Mouse (Mus musculus) embryonic facial prominence, embryonic 15.5 days (tissue): ENCODE results near the gene Ctc1. TPM values are rescaled to one million over a fixed set of nuclear protein-coding genes. Genes with fewer than 3 reads are reported as not detected.
A peak's percentile ranks its signal among the peaks of the same experiment; 100 is the strongest.
"Not testable (repeated sequence)": the region's sequence is repeated elsewhere in the genome, so short reads cannot be mapped to it uniquely, and the experiment has no call there.

Experiments used
- ATAC-seq: fragments of 200-750 bp; cut with Nextera tagmentation; 2 replicates; pipeline ENCODE4 v1.8.0; 2017; ENCODE audit warnings: low read depth, moderate TSS enrichment; ENCODE audit not compliant: insufficient number of reproducible peaks, low FRiP score, low TSS enrichment
- H3K27ac ChIP-seq: fragments of 300-500 bp; sonication (generic); replicated peaks from 2 replicates; pipeline ENCODE4 v1.5.1; 2015; ENCODE audit warnings: mild to moderate bottlenecking, inconsistent platforms
- H3K27me3 ChIP-seq: fragments of 300-500 bp; sonication (generic); 2 replicates; pipeline ENCODE4 v1.6.1; 2015; ENCODE audit warnings: inconsistent platforms
- H3K36me3 ChIP-seq: fragments of 300-500 bp; sonication (generic); 2 replicates; pipeline ENCODE4 v1.6.1; 2015; ENCODE audit warnings: mild to moderate bottlenecking, inconsistent platforms
- H3K4me1 ChIP-seq: fragments of 300-500 bp; sonication (generic); 2 replicates; pipeline ENCODE4 v1.6.1; 2015; ENCODE audit warnings: inconsistent platforms
- H3K4me2 ChIP-seq: fragments of 300-500 bp; sonication (generic); replicated peaks from 2 replicates; pipeline ENCODE4 v1.6.1; 2015; ENCODE audit warnings: mild to moderate bottlenecking, inconsistent platforms
- H3K4me3 ChIP-seq: fragments of 300-500 bp; sonication (generic); replicated peaks from 2 replicates; pipeline ENCODE4 v1.5.1; 2015; ENCODE audit warnings: mild to moderate bottlenecking, inconsistent platforms
- H3K9ac ChIP-seq: fragments of 300-500 bp; sonication (generic); 2 replicates; pipeline ENCODE4 v1.6.1; 2015; ENCODE audit warnings: inconsistent platforms
- H3K9me3 ChIP-seq: fragments of 300-500 bp; sonication (generic); replicated peaks from 2 replicates; pipeline ENCODE4 v1.6.1; 2016; ENCODE audit warnings: inconsistent platforms
- WGBS: fragments of 180-500 bp; shearing (Covaris S2); methylation state at CpG from one replicate; pipeline ENCODE4 v1.1.7; 2015; 5-methylcytosine and 5-hydroxymethylcytosine counted together
- polyA plus RNA-seq: library from polyadenylated mRNA; unstranded; fragments of >200 nt; fragmentation: Nextera tagmentation; extraction: Ambion mirVana; gene quantifications from 2 replicates; pipeline ENCODE4 v1.2.1, GENCODE M21; 2015

Gene Ctc1
- polyA plus RNA-seq, 1 experiment from 2014 or later = 53.5 TPM

DNA sequence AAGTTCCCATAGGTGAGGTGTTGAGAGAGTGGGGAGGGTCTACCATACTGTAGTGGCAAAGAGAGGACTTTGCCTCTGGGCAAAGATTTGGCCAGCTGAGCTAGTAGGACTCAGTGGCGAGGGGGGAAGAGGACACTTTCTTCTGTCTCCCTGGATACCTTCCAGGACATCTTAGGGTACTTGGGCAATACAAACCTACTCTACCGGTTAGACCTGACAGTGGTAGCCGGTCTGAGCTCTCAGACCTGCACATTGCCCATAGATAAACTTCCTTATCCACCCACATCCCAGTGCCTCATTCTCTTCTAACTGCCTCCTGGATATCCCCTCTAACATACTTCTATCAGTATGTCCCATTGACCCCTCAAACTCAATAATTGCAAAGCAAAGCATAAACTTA is 34.8 kb upstream of the Ctc1 start:
- H3K9me3 ChIP-seq = no peaks in the 10 kb centered on the region
- H3K4me1 ChIP-seq = no peaks in the 10 kb centered on the region
- no peak overlapping the region for H3K4me2 ChIP-seq
- H3K9ac ChIP-seq = no peak overlapping the region
- 0 out of 2 replicates have a peak overlapping the region, but pooled peaks have one; percentile 39 for H3K27ac ChIP-seq
- 69% methylated on average over 3 of the region's 3 CpGs for WGBS
- H3K36me3 ChIP-seq = 0 out of 2 replicates have a peak, but pooled peaks cover 3% of the 10 kb centered on the region
- ATAC-seq = no peak
- no peaks in the 10 kb centered on the region for H3K27me3 ChIP-seq
- no peak overlapping the region for H3K4me3 ChIP-seq

DNA sequence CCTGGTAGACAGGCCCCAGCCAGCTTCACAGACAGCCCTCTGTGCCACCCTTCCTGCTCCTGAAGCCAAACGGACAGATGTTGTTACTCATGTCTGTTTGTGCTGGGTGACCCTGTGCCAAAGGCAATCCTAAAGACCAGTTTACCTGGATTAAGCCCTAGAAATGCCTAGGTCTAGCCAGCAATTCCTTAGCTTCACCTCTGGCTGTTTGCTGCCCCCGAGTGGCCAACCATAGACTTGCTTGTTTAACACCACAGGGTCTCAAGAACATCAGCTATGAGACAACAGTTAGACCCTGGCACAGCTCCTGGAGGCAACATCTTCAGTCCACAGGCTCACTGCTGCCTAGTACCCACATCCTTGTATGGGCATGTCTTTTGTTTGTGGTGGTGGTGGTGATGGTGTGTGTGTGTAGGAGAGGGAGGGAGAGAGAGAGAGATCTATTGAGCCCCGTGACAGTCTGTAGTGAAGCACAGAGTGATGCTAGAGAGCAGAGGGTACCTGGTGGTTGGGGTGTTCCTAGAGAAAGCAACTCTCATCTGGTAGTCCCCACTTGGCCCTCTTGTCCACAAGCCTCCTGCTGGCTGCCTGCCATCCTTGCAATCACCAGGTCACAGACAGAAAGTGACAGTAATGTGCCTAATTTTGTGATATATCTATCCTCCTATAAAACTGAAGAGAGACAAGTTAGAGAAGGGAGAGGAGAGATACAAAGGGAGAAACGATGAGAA is 32.9 kb upstream of the Ctc1 start:
- H3K27me3 ChIP-seq = no peaks in the 10 kb centered on the region
- no peaks in the 10 kb centered on the region for H3K9me3 ChIP-seq
- H3K4me2 ChIP-seq = no peak overlapping the region
- H3K4me3 ChIP-seq = no peak overlapping the region
- peaks cover 14% of the 10 kb centered on the region for H3K36me3 ChIP-seq
- 0 out of 2 replicates have a peak overlapping the region, but pooled peaks have one; percentile 34 for H3K27ac ChIP-seq
- WGBS = 27% methylated on average over 4 of the region's 4 CpGs
- no peaks in the 10 kb centered on the region for H3K4me1 ChIP-seq
- ATAC-seq = peak; percentile 43; the same call in 1 of the 2 replicates
- H3K9ac ChIP-seq = no peak overlapping the region

GRCm38 (mm10) chr11:68987365-68987882 is 28.3 kb upstream of the Ctc1 start:
- 87% methylated on average over 11 of the region's 11 CpGs for WGBS
- H3K4me2 ChIP-seq = no peak overlapping the region
- H3K27ac ChIP-seq = no peak overlapping the region
- H3K27me3 ChIP-seq = no peaks in the 10 kb centered on the region
- no peak overlapping the region for H3K9ac ChIP-seq
- peaks cover 52% of the 10 kb centered on the region for H3K36me3 ChIP-seq
- no peaks in the 10 kb centered on the region for H3K9me3 ChIP-seq
- no peak overlapping the region for H3K4me3 ChIP-seq
- no peaks in the 10 kb centered on the region for H3K4me1 ChIP-seq
- no peak for ATAC-seq

- Histone ChIP-seq H3K4me2 (no peak overlapping the region), H3K9me3 (no peaks in the 10 kb centered on the region), H3K4me3 (no peak overlapping the region), H3K4me1 (no peaks in the 10 kb centered on the region), H3K27ac (no peak overlapping the region), H3K36me3 (peaks cover 61% of the 10 kb centered on the region), H3K9ac (no peak overlapping the region), H3K27me3 (no peaks in the 10 kb centered on the region)
- 86% methylated on average over 17 of the region's 17 CpGs for WGBS
- no peak for ATAC-seq
These were observed 27.4 kb upstream of the Ctc1 start for GRCm38 (mm10) chr11:68988341-68988740.

- Histone ChIP-seq H3K4me2 (no peak overlapping the region), H3K36me3 (peaks cover 86% of the 10 kb centered on the region), H3K27me3 (no peaks in the 10 kb centered on the region), H3K4me3 (no peak overlapping the region), H3K9ac (no peak overlapping the region), H3K9me3 (no peaks in the 10 kb centered on the region), H3K27ac (no peak overlapping the region), H3K4me1 (no peaks in the 10 kb centered on the region)
- 88% methylated on average over 7 of the region's 7 CpGs for WGBS
- no peak for ATAC-seq
These were observed 22.6 kb upstream of the Ctc1 start for GRCm38 (mm10) chr11:68993122-68993521.

GRCm38 (mm10) chr11:68994377-68994776 is 21.3 kb upstream of the Ctc1 start:
- H3K4me1 ChIP-seq = no peaks in the 10 kb centered on the region
- H3K9me3 ChIP-seq = no peaks in the 10 kb centered on the region
- 96% methylated on average over 3 of the region's 3 CpGs for WGBS
- H3K27me3 ChIP-seq = no peaks in the 10 kb centered on the region
- ATAC-seq = no peak
- no peak overlapping the region for H3K4me3 ChIP-seq
- no peak overlapping the region for H3K27ac ChIP-seq
- no peak overlapping the region for H3K9ac ChIP-seq
- no peak overlapping the region for H3K4me2 ChIP-seq
- peaks cover 92% of the 10 kb centered on the region for H3K36me3 ChIP-seq

DNA sequence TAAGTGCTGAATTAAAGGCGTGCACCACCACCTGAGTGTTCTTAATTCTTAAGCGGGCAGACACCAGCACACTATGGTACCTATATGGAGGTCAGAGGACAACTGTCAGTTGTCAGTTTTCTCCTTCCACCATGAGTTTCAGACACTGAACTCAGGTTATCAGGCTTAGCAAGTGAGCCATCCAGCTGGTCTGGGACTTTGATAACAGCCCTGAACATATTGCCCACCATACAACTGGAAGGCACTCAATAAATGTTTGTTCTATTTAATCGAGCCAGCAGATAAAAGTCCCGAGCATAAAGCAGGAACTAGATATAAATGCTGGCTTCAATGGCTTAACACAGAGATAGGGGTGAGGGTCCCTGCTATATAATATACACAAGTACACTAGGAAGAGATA is 18.6 kb upstream of the Ctc1 start:
- Histone ChIP-seq H3K27me3 (no peaks in the 10 kb centered on the region), H3K27ac (no peak overlapping the region), H3K36me3 (peaks cover 94% of the 10 kb centered on the region), H3K9ac (no peak overlapping the region), H3K9me3 (no peaks in the 10 kb centered on the region), H3K4me1 (no peaks in the 10 kb centered on the region), H3K4me3 (no peak overlapping the region), H3K4me2 (no peak overlapping the region)
- WGBS = 97% methylated on average over 4 of the region's 4 CpGs
- ATAC-seq = no peak

- H3K4me1 ChIP-seq, H3K9me3 ChIP-seq, ATAC-seq, H3K4me2 ChIP-seq, H3K27ac ChIP-seq, H3K4me3 ChIP-seq, H3K27me3 ChIP-seq, H3K9ac ChIP-seq: not testable (repeated sequence)
- WGBS = 94% methylated on average over 4 of the region's 4 CpGs
- H3K36me3 ChIP-seq = peaks cover 54% of the 10 kb centered on the region
These were observed 12.9 kb upstream of the Ctc1 start for GRCm38 (mm10) chr11:69002782-69003181.

GRCm38 (mm10) chr11:69003592-69003991 is 12.1 kb upstream of the Ctc1 start:
- Histone ChIP-seq H3K36me3 (peaks cover 46% of the 10 kb centered on the region), H3K9me3 (no peaks in the 10 kb centered on the region), H3K4me2 (no peak overlapping the region), H3K27me3 (no peaks in the 10 kb centered on the region), H3K4me3 (no peak overlapping the region), H3K9ac (no peak overlapping the region), H3K4me1 (peaks cover 12% of the 10 kb centered on the region; the same call in 1 of the 2 replicates), H3K27ac (no peak overlapping the region)
- 61% methylated on average over 4 of the region's 4 CpGs for WGBS
- ATAC-seq = no peak

DNA sequence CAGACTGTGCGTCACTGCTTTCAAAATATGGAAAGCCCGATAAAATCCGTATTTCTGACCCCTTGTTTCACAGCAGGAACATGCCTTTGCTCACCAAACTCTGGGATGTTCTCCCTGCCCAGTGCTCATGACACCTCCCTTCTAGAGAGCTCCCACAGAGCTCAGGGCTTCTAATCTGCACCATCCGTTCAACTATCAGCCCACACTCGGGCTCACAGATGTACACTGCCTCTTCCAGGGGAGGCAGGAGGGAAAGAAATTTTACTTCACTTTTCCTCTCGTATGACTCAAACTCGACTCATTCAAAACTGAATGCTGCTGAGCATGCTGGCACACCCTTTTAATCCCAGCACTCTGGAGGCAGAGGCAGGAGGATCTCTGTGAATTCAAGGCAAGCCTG is 10.5 kb upstream of the Ctc1 start:
- WGBS = 83% methylated on average over 7 of the region's 7 CpGs
- ATAC-seq = no peak
- H3K27me3 ChIP-seq = no peaks in the 10 kb centered on the region

GRCm38 (mm10) chr11:69006575-69006974 is 9.1 kb upstream of the Ctc1 start:
- H3K27ac ChIP-seq, H3K27me3 ChIP-seq, H3K4me3 ChIP-seq, H3K4me2 ChIP-seq, H3K9me3 ChIP-seq, ATAC-seq, H3K9ac ChIP-seq: not testable (repeated sequence)
- peaks cover 16% of the 10 kb centered on the region for H3K36me3 ChIP-seq
- H3K4me1 ChIP-seq = peaks cover 21% of the 10 kb centered on the region

More for the DNA sequence above, 10.5 kb upstream of the Ctc1 start:
- Histone ChIP-seq H3K27ac (no peak overlapping the region), H3K4me3 (no peak overlapping the region), H3K36me3 (peaks cover 30% of the 10 kb centered on the region), H3K4me2 (no peak overlapping the region), H3K9me3 (no peaks in the 10 kb centered on the region), H3K4me1 (peaks cover 12% of the 10 kb centered on the region; the same call in 1 of the 2 replicates), H3K9ac (no peak overlapping the region)
